Mouse (Mus musculus) CH12.LX (cell line): ENCODE results near the gene Gm28048.

Experiments used
- CTCF ChIP-seq, 2 experiments: IDR thresholded peaks in 1 of 2; conservative IDR thresholded peaks in 1 of 2; 2 replicates each; pipeline ENCODE4 v1.5.1; 2011 to 2012; ENCODE audit warnings: low read depth in 2 of 2, low read length in 2 of 2, improper control_type of control experiment in 1 of 2, inconsistent platforms in 1 of 2, mild to moderate bottlenecking in 1 of 2, moderate library complexity in 1 of 2
- HCFC1 ChIP-seq: IDR thresholded peaks from 2 replicates; pipeline ENCODE4 v1.6.1; 2012; ENCODE audit warnings: low read depth, mild to moderate bottlenecking, inconsistent platforms, low read length, improper control_type of control experiment
- MAZ ChIP-seq: IDR thresholded peaks from 2 replicates; pipeline ENCODE4 v1.6.1; 2012; ENCODE audit warnings: low read depth, mild to moderate bottlenecking, inconsistent platforms, low read length, improper control_type of control experiment, moderate library complexity
- USF1 ChIP-seq: IDR thresholded peaks from 2 replicates; pipeline ENCODE4 v1.6.1; 2014; ENCODE audit warnings: low read depth, mild to moderate bottlenecking, inconsistent platforms, low read length, improper control_type of control experiment
- ZKSCAN1 ChIP-seq: IDR thresholded peaks from 2 replicates; pipeline ENCODE4 v1.6.1; 2012; ENCODE audit warnings: low read depth, inconsistent platforms, low read length, improper control_type of control experiment, borderline replicate concordance

- TF ChIP-seq USF1 (no peak), ZKSCAN1 (no peak), MAZ (no peak), CTCF (conservative IDR thresholded peaks at IDR 0.05 in 1 of 2, IDR thresholded peaks at IDR 0.05 in 1 of 2; ENCODE audit: low read depth in 2 of 2, low read length in 2 of 2) (no peak), HCFC1 (no peak)
These were observed 172.3 kb downstream of the Gm28048 start for GRCm38 (mm10) chr11:22809465-22810096.
